Mouse (Mus musculus): ENCODE measurements around the gene Chst3. TPM values are rescaled to one million over a fixed set of nuclear protein-coding genes. Genes with fewer than 3 reads are reported as not detected.
A peak's percentile ranks its signal among the peaks of the same experiment; 100 is the strongest.
"Not testable (repeated sequence)": the region's sequence is repeated elsewhere in the genome, so short reads cannot be mapped to it uniquely, and the experiment has no call there.

Chst3 gene
- total and polyA plus RNA-seq, 2 experiments from 2014 or later: 0.20 to 2.2 TPM

DNA sequence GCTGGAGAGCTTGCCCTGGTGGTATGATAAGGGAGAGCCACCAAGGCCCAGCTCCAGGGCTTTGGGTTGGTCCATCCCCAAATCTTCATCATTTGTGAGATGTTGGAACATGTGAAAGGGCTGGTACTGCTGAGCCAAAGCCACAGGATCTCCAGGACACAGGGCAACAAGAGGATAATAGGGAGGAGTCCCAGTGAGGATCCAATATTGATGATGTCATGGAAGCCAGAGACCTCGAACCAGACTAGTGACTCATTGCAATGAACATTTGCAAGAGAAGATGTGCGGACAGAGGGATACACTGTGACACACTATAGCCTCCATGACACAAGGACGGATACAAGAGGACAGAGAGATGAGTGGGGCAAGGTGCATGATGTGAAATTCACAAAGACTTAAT, 60.9 kb downstream of the Chst3 start:
- WGBS: 78% methylated on average over 3 of the region's 3 CpGs

DNA sequence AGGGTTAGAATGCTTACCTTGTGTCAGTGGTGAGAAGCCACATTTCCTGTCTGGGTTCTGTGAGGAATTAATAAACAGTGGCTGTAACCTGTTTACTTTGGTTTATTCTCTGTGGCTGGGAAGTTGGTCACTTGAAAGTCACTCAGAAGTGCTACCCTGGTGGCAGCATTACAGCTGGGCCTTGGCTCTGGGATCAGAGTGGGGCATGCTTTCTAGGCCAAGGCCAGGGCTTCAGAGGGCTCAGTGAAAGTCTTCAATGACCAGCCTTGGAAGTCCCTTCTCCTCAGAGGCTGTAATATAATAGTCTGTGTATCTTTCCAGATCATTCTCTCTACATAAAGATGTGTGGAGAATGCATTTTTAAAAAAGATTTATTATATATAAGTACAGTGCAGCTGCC, 63.0 kb downstream of the Chst3 start:
- no peak for ATAC-seq (ENCODE audit: insufficient read depth, low read depth)
- no peak overlapping the region for H3K9ac ChIP-seq (replicated peaks; ENCODE audit: low read depth, low read length)
- TF ChIP-seq EP300 (IDR thresholded peaks at IDR 0.05; ENCODE audit: low read depth): no peak
- TF ChIP-seq CTCF (IDR thresholded peaks at IDR 0.05; ENCODE audit: low read depth): no peak
- no peak for DNase-seq (ENCODE audit: low spot score)
- H3K4me1 ChIP-seq (ENCODE audit: control insufficient read depth, insufficient read depth): no peaks in the 10 kb centered on the region
- no peaks in the 10 kb centered on the region for H3K27me3 ChIP-seq (ENCODE audit: control insufficient read depth, insufficient read depth, low read length)
- H3K36me3 ChIP-seq (replicated peaks; ENCODE audit: control insufficient read depth, insufficient read depth, low read length): no peaks in the 10 kb centered on the region
- H3K4me2 ChIP-seq (ENCODE audit: low read depth, low read length): no peak overlapping the region
- no peak overlapping the region for H3K4me3 ChIP-seq (ENCODE audit: low read depth, low read length)
- H3K27ac ChIP-seq (ENCODE audit: low read depth): no peak overlapping the region
- no peaks in the 10 kb centered on the region for H3K9me3 ChIP-seq (replicated peaks; ENCODE audit: control insufficient read depth, low read length)

More for the DNA sequence above, 60.9 kb downstream of the Chst3 start:
- TF ChIP-seq CTCF (IDR thresholded peaks at IDR 0.05; ENCODE audit: low read depth): no peak
- no peak for TF ChIP-seq EP300 (IDR thresholded peaks at IDR 0.05; ENCODE audit: low read depth)
- H3K4me3 ChIP-seq (ENCODE audit: low read depth, low read length): no peak overlapping the region
- no peak for DNase-seq (ENCODE audit: low spot score)
- H3K27me3 ChIP-seq (ENCODE audit: control insufficient read depth, insufficient read depth, low read length): no peaks in the 10 kb centered on the region
- no peaks in the 10 kb centered on the region for H3K9me3 ChIP-seq (replicated peaks; ENCODE audit: control insufficient read depth, low read length)
- ATAC-seq (ENCODE audit: insufficient read depth, low read depth): no peak
- no peak overlapping the region for H3K9ac ChIP-seq (replicated peaks; ENCODE audit: low read depth, low read length)
- H3K4me2 ChIP-seq (ENCODE audit: low read depth, low read length): no peak overlapping the region
- no peaks in the 10 kb centered on the region for H3K36me3 ChIP-seq (replicated peaks; ENCODE audit: control insufficient read depth, insufficient read depth, low read length)
- H3K4me1 ChIP-seq (ENCODE audit: control insufficient read depth, insufficient read depth): no peaks in the 10 kb centered on the region
- H3K27ac ChIP-seq (ENCODE audit: low read depth): no peak overlapping the region

DNA sequence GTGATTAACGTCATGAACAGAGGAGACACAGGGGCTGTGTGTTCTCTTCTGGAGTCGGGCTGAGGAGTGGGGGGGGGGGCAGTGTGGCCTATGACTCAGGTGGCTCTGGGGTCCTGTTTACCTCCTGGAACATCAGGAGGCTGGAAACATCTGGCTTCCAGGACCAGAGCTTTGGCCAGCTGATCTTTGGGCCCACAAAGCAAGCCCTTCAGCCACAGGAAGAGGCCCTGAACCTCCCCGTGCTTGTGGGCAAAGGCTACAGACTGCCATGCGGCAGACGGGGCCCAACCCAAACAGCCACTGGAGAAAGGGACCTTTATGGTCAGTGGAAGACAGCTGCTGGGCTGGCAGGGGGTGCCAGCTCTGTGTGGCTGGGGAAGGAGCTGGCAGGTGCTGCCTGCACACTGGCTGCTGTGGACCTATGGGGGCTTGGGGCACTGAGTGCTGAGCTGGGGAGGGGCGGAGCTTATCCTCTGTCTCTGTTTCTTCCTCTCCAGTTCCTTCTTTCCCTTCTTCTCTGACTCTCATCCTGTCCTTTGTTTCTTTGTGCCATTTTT, 67.9 kb downstream of the Chst3 start:
- 0 out of 2 replicates have a peak, but pooled peaks cover 2% of the 10 kb centered on the region for H3K27me3 ChIP-seq (ENCODE audit: control insufficient read depth, insufficient read depth, low read length)
- no peaks in the 10 kb centered on the region for H3K9me3 ChIP-seq (replicated peaks; ENCODE audit: control insufficient read depth, low read length)
- no peak overlapping the region for H3K9ac ChIP-seq (replicated peaks; ENCODE audit: low read depth, low read length)
- WGBS: 60% methylated on average over 6 of the region's 6 CpGs
- TF ChIP-seq CTCF (IDR thresholded peaks at IDR 0.05; ENCODE audit: low read depth): no peak
- no peak for TF ChIP-seq EP300 (IDR thresholded peaks at IDR 0.05; ENCODE audit: low read depth)
- H3K27ac ChIP-seq (ENCODE audit: low read depth): no peak overlapping the region
- no peaks in the 10 kb centered on the region for H3K36me3 ChIP-seq (replicated peaks; ENCODE audit: control insufficient read depth, insufficient read depth, low read length)
- no peak overlapping the region for H3K4me2 ChIP-seq (ENCODE audit: low read depth, low read length)
- DNase-seq (ENCODE audit: low spot score) (no peak), ATAC-seq (ENCODE audit: insufficient read depth, low read depth) (no peak)
- no peaks in the 10 kb centered on the region for H3K4me1 ChIP-seq (ENCODE audit: control insufficient read depth, insufficient read depth)
- H3K4me3 ChIP-seq (ENCODE audit: low read depth, low read length): no peak overlapping the region

DNA sequence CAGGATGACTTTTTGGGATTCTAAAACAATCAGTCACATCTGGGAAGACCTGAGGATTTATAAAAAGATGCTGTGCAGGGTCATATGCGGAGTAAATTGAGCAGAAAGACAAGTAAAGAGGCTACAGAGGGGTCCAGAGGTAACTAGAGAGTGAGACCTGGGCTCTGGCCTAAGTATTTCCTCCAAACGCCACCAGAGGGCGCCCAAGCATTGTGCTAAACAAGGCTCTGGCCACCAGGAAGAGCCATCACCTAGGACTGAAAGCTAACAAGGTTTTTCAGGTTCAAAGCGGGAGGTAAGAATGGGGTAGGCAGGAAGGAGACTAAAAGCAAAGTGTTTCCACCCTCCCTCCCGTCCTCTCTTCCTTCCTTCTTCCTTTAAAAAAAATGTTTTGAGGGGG, 71.0 kb downstream of the Chst3 start:
- no peak overlapping the region for H3K4me2 ChIP-seq (ENCODE audit: low read depth, low read length)
- peak; percentile 69 for ATAC-seq (ENCODE audit: insufficient read depth, low read depth)
- H3K4me1 ChIP-seq (ENCODE audit: control insufficient read depth, insufficient read depth): no peaks in the 10 kb centered on the region
- no peak overlapping the region for H3K9ac ChIP-seq (replicated peaks; ENCODE audit: low read depth, low read length)
- peak; percentile 67 for DNase-seq (ENCODE audit: low spot score)
- H3K36me3 ChIP-seq (replicated peaks; ENCODE audit: control insufficient read depth, insufficient read depth, low read length): no peaks in the 10 kb centered on the region
- H3K27ac ChIP-seq (ENCODE audit: low read depth): no peak overlapping the region
- TF ChIP-seq CTCF (IDR thresholded peaks at IDR 0.05; ENCODE audit: low read depth): peak; percentile 95
- TF ChIP-seq EP300 (IDR thresholded peaks at IDR 0.05; ENCODE audit: low read depth): no peak
- no peaks in the 10 kb centered on the region for H3K9me3 ChIP-seq (replicated peaks; ENCODE audit: control insufficient read depth, low read length)
- under 1% methylated on average over 5 of the region's 5 CpGs for WGBS
- H3K27me3 ChIP-seq (ENCODE audit: control insufficient read depth, insufficient read depth, low read length): 0 out of 2 replicates have a peak, but pooled peaks cover 2% of the 10 kb centered on the region
- no peak overlapping the region for H3K4me3 ChIP-seq (ENCODE audit: low read depth, low read length)

DNA sequence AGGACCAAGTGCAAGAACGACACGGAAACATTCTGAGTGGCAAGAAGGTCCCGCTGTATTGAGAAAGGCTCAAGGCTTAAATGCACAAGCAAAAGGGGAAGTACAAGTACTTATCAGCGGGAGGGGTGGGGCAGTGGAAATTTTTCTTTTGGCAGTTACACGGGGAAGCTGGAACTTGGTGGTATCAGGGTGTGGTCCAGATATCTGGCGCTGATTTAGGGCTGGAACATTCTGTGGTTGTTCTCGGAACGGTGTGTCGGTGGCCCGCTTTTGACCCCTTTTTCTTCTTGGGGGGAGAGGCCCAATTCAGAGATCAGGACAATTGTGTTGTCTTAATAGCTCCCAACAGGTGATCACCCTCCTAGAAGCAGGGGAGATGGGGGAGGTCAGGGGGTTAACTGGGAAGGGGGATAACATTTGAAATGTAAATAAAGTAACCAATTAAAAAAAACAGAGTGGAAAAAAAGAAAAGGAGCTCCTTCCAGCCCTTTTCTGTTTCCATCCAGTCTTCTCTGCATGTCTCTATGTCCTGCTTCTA, 71.5 kb downstream of the Chst3 start:
- H3K27ac ChIP-seq (ENCODE audit: low read depth): not testable (repeated sequence)
- 42% methylated on average over 10 of the region's 10 CpGs for WGBS

DNA sequence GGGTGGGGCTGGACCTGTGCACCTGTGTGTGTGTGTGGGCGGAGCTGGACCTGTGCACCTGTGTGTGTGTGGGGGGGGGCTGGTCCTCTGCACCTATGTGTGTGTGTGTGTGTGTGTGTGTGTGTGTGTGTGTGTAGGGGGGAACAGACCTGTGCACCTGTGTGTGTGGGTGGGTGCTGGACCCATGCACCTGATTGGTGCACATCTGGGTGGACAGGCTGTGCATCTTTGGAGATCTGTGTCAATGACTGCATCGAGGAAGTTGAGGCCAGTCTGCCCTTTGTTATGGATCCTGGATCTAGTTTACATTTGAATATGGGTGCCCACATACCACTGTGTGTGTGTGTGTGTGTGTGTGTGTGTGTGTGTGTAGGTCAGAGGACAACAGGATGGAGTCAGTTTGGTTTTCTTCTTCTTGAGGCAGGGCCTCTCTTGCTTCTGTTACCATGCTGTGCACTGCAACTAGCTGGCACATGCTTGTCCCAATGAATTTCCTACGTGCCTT, 77.4 kb downstream of the Chst3 start:
- TF ChIP-seq CTCF (IDR thresholded peaks at IDR 0.05; ENCODE audit: low read depth): no peak
- no peak for TF ChIP-seq EP300 (IDR thresholded peaks at IDR 0.05; ENCODE audit: low read depth)
- WGBS: 88% methylated on average over 3 of the region's 3 CpGs
- ATAC-seq (ENCODE audit: insufficient read depth, low read depth) (no peak), DNase-seq (ENCODE audit: low spot score) (no peak)
- H3K36me3 ChIP-seq (replicated peaks; ENCODE audit: control insufficient read depth, insufficient read depth, low read length): no peaks in the 10 kb centered on the region
- H3K9me3 ChIP-seq (replicated peaks; ENCODE audit: control insufficient read depth, low read length): no peaks in the 10 kb centered on the region; the same call in 1 of the 2 replicates
- no peak overlapping the region for H3K4me2 ChIP-seq (ENCODE audit: low read depth, low read length)
- 0 out of 2 replicates have a peak, but pooled peaks cover 3% of the 10 kb centered on the region for H3K27me3 ChIP-seq (ENCODE audit: control insufficient read depth, insufficient read depth, low read length)
- no peaks in the 10 kb centered on the region for H3K4me1 ChIP-seq (ENCODE audit: control insufficient read depth, insufficient read depth)
- no peak overlapping the region for H3K9ac ChIP-seq (replicated peaks; ENCODE audit: low read depth, low read length)
- no peak overlapping the region for H3K4me3 ChIP-seq (ENCODE audit: low read depth, low read length)
- no peak overlapping the region for H3K27ac ChIP-seq (ENCODE audit: low read depth)

More for the DNA sequence above, 71.5 kb downstream of the Chst3 start:
- H3K9ac ChIP-seq (replicated peaks; ENCODE audit: low read depth, low read length); H3K36me3 ChIP-seq (replicated peaks; ENCODE audit: control insufficient read depth, insufficient read depth, low read length); DNase-seq (ENCODE audit: low spot score); H3K4me1 ChIP-seq (ENCODE audit: control insufficient read depth, insufficient read depth); ATAC-seq (ENCODE audit: insufficient read depth, low read depth); H3K4me3 ChIP-seq (ENCODE audit: low read depth, low read length); H3K9me3 ChIP-seq (replicated peaks; ENCODE audit: control insufficient read depth, low read length); H3K4me2 ChIP-seq (ENCODE audit: low read depth, low read length); H3K27me3 ChIP-seq (ENCODE audit: control insufficient read depth, insufficient read depth, low read length): not testable (repeated sequence)

Measured in heart, postnatal 0 days (tissue).